Mouse (Mus musculus) retina, postnatal 1 day (tissue): Measurements from ENCODE around the gene Srp68.

ENCODE experiments used
- DNase-seq: peaks from one replicate; pipeline ENCODE4 v3.0.0-alpha.2; 2012

Gene Srp68

DNA sequence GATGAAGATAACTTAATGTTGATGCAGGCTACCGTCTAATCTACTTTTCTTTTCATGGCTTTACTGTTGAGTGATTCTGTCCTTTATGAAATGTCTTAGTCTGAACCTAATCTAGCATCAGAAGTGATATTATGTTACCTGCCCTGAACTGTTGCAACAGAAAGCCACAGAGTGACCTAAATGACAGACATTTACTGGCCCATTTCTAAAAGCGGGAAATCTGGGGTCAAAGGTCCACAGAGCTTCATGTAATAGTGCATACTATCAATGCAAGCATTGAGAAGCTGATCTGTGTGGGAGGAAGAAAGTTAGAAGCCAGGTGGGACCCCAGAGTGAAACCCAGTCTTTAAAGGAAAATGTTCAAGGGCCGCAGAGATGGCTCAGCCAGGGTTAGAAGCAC, 70.9 kb downstream of the Srp68 start:
- no peak for DNase-seq

DNA sequence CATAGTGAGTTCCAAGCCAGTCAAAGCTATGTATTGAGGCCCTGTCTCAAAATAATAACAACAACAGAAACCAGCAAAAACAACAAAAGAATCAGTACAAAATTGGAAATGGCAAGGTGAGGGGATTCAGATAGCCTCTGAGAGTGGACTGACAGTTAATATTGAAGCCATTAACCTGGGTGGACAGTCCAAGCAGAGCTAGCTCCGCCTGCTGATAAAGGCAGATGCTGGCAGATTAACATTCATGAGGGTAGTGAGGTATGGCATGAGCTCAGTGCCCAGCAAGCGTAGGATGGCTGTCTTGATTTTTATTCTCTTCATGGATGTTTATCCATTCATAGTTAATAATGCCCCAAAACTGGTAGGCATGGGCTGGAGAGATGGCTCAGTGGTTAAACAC, 72.9 kb downstream of the Srp68 start:
- no peak for DNase-seq

DNA sequence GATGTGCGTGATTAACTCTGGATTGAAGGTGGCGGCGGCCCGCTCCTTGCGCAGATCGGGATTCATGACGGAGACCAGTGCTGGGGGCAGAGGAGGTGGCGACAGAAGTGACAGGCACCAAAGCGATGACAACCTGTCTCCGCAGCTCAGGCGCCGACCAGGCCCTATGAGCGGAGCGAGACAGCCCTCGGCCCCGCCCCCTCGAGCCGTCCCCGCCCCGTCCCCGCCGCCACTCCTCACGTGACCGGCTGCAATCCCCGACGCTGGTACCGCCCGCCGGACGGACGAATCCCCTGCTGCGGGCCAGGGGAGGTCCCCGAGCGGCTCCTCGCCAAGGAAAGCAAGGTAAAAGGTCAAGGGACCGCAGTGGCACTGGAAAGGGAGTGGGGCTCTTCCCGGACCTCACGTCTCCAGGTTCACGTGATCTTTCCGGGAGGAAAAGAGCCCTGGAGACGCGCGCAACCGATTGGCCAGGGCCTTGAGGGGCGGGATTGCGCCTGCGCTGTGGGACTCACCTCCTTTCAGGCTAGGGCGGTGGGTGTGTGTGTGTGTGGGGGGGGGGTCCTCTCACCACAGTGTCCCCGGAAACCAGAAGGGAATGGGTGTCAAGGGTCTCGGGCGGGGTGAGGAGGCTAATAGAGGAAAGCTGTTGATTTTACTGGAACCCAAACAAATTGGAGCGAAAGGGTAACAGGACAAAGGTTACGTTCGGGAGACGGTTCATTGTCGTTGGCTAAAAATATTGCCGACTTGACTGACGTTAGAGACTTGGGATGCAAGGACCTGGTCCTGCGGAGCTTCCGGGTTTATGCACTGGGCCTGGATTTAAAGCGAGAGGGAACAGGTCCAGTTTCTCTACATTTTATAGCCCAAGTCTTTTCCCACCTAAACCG, 75.1 kb downstream of the Srp68 start, which contains the start of the genes Ten1 and Acox1:
TSS of gene Ten1 (plus strand) at position 217 of the 893 bp plus-strand sequence.
TSS of gene Acox1 (minus strand) at position 407 of the 893 bp plus-strand sequence.
- DNase-seq: peak; percentile 98

DNA sequence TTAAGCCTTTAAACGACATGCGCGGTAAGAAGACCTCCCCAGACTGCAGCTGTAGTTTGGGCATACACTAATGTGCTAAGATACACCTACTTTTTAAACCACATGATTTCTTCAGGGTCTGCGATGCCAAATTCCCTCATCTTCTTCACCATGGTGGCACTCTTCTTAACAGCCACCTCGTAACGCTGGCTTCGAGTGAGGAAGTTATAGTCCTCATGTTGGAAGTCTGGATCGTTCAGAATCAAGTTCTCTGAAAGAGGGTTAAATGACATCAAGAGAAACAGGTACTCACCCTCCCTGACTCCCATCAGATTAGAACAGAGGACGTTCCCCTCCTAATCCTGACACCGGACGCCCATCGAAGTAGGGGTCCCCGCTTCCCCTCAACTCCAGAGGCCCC, 75.9 kb downstream of the Srp68 start:
- DNase-seq: no peak

DNA sequence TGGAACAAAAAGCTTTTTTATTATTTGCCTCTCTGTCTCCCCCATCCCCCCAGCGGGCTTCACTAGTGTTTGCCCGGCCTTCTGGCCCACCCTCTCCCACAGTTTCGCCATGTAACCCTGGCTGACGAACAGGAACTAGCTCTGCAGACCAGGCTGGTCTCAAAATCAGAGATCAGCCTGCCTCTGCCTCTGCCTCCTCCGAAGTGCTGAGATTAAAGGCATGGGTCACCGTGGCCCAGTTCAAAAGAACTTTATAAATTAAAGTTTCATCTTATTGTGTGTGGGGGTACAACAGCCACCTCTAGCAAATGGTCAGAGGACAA, 76.5 kb downstream of the Srp68 start:
- DNase-seq: no peak

DNA sequence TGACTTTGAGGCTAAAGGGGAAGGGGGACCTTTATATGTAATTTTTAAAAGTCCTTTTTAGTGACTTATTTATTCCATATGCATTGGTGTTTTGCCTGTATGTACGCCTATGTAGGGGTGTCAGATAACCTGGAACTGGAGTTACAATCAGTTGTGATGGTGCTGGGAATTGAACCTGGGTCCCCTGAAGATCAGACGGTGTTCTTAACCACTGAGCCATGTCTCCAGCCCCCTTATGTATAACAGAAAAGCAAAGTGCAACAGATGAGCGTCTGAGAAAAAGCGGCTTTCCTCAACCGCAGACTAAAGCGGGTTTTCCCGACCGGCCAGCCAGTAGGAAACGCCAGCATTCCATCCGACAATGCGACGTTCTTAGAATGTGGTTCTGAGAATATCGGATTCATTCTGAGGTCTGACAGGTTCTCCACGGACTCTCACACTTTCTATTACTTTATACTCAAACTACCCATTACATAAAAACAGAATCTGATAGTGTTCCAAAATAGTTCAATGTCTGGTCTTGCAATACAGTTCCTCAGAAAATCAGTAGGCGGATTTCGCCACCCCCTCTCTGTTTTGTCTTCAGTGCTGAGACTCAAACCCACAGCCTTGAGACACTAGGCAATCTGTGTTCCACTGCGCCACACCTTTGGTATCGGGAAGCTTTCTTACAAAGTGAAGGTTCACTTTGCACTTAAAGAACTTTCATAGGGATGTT, 77.0 kb downstream of the Srp68 start:
- DNase-seq: no peak

DNA sequence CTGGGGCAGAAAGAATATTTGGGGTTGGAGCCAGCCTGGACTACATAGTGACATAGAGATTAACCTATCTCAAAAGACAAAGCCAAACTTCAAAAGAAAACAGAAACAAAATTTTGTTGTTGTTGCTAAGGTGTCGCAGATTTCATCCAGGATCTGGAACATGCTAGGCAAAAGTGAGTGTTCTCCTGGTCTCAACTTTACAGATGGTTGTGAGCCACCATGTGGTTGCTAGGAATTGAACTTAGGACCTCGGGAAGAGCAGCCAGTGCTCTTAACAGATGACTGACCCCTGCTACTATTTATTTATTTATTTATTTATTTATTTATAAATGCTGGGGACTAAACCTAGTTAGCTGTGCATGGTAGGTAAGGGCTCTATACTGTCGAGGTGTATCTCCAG, 77.7 kb downstream of the Srp68 start:
- no peak for DNase-seq

DNA sequence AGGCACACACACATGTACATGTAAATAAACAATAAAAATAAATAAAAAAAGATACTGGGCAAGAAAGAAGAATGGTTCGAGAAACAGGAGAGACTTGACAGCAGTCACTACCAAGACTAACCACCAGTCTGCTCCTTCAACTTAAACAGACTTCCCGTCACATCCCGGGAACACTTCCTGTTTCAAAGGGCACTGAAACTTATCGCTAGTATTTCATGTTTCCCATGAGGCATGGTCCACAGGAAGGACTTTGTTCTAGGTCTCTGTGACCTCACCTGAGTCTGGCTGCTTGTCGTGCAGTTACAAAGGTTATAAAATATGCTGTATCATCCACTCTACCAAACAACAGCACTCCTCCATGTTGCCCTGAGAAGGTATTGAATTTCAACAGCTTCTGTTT, 78.8 kb downstream of the Srp68 start:
- DNase-seq: no peak
